In the genomic region with DNA sequence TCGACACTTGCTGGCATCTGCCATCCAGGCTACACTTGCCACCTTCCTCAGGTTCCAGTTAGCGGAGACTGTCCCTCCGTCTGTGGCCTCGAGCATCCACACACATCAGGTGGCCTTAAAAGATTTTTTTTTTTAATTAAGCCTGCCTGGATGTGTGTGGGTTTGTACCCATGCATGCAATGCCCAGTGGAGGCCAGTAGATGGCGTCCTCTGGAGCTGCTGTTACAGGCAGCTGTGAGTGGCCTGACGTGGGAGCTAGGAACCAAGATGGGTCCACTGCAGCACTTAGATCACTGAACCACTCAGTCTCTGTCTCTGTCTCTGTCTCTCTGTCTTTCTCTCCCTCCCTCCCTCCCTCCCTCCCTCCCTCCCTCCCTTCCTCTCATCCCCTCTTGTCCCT, we compare ENCODE assay signal across 12 mouse cellular contexts. TPM values are rescaled to one million over a fixed set of nuclear protein-coding genes. Genes with fewer than 3 reads are reported as not detected.
A peak's percentile ranks its signal among the peaks of the same experiment; 100 is the strongest.
DNase-seq lines count a peak whose midpoint lies in the region; ATAC-seq and TF ChIP-seq lines count a peak whose summit lies in the region.
"Had no signal": no experiment of that assay in that cellular context is flagged by ENCODE, and none has a peak within 500 bp of the region (broad histone marks: within the 10 kb centered on the region; RNA-seq: fewer than 3 reads in every experiment).

No protein-coding gene starts in this region.

- no peak for ATAC-seq in hindbrain, postnatal 0 days
- ATAC-seq: Patski had no signal

- no peak for DNase-seq in hindbrain, postnatal 0 days (ENCODE audit: low spot score)
- DNase-seq in hindbrain, embryonic 10.5 days (ENCODE audit: low spot score) = no peak
- no peak for DNase-seq in thymus, adult 2 months
- no peak for DNase-seq in thymus, adult 18-20 months
- DNase-seq in thymus, postnatal 4 days = peak; percentile 59
- DNase-seq in cerebellum, adult 18-20 months = no peak
- no peak for DNase-seq in embryonic facial prominence, embryonic 10.5 days (ENCODE audit: low spot score)

- no peaks in the 10 kb centered on the region for H3K36me3 ChIP-seq in hindbrain, postnatal 0 days (ENCODE audit: insufficient read depth, low read length)
- peaks cover 10% of the 10 kb centered on the region for H3K36me3 ChIP-seq in hindbrain, embryonic 10.5 days
- peaks cover 28% of the 10 kb centered on the region for H3K36me3 ChIP-seq in thymus, adult 2 months (ENCODE audit: control insufficient read depth, insufficient read depth, low read length)
- peaks cover 45% of the 10 kb centered on the region for H3K36me3 ChIP-seq in embryonic facial prominence, embryonic 10.5 days (replicated peaks)
- H3K36me3 ChIP-seq: hindbrain, embryonic 15.5 days had no signal

- H3K4me1 ChIP-seq in hindbrain, postnatal 0 days (ENCODE audit: insufficient read depth, low read length) = no peaks in the 10 kb centered on the region
- H3K4me1 ChIP-seq in hindbrain, embryonic 10.5 days (replicated peaks) = 0 out of 2 replicates have a peak, but pooled peaks cover 2% of the 10 kb centered on the region
- H3K4me1 ChIP-seq in thymus, adult 2 months (replicated peaks; ENCODE audit: control insufficient read depth, insufficient read depth, low read length) = no peaks in the 10 kb centered on the region
- H3K4me1 ChIP-seq in embryonic fibroblast, embryonic 13.5 days (ENCODE audit: control insufficient read depth, insufficient read depth, low read length) = no peaks in the 10 kb centered on the region
- H3K4me1 ChIP-seq in embryonic facial prominence, embryonic 10.5 days = peaks cover 4% of the 10 kb centered on the region; the same call in 1 of the 2 replicates
- H3K4me1 ChIP-seq: embryonic facial prominence, embryonic 15.5 days; hindbrain, embryonic 15.5 days had no signal

- H3K9ac ChIP-seq in hindbrain, postnatal 0 days (replicated peaks; ENCODE audit: low read length) = no peak overlapping the region
- H3K9ac ChIP-seq: embryonic facial prominence, embryonic 15.5 days; hindbrain, embryonic 15.5 days had no signal

- 72% methylated on average over 6 of the region's 6 CpGs for WGBS in hindbrain, postnatal 0 days
- WGBS in hindbrain, embryonic 10.5 days = 74% methylated on average over 6 of the region's 6 CpGs
- 83% methylated on average over 6 of the region's 6 CpGs for WGBS in thymus, adult 2 months
- WGBS in embryonic facial prominence, embryonic 10.5 days = 74% methylated on average over 6 of the region's 6 CpGs

- no peaks in the 10 kb centered on the region for H3K9me3 ChIP-seq in hindbrain, postnatal 0 days (ENCODE audit: low read length)
- H3K9me3 ChIP-seq in hindbrain, embryonic 10.5 days = no peaks in the 10 kb centered on the region
- H3K9me3 ChIP-seq in embryonic facial prominence, embryonic 10.5 days = no peaks in the 10 kb centered on the region
- H3K9me3 ChIP-seq: embryonic facial prominence, embryonic 15.5 days; hindbrain, embryonic 15.5 days had no signal

- no peak overlapping the region for H3K4me3 ChIP-seq in hindbrain, postnatal 0 days (ENCODE audit: low read length)
- no peak overlapping the region for H3K4me3 ChIP-seq in hindbrain, embryonic 10.5 days
- no peak overlapping the region for H3K4me3 ChIP-seq in thymus, adult 2 months (ENCODE audit: control insufficient read depth, insufficient read depth, low read length)
- no peak overlapping the region for H3K4me3 ChIP-seq in embryonic fibroblast, embryonic 13.5 days (ENCODE audit: insufficient read depth, low read length)
- no peak overlapping the region for H3K4me3 ChIP-seq in embryonic facial prominence, embryonic 10.5 days
- H3K4me3 ChIP-seq: embryonic facial prominence, embryonic 15.5 days; hindbrain, embryonic 15.5 days had no signal

- TF ChIP-seq CTCF in hindbrain, postnatal 0 days (IDR thresholded peaks at IDR 0.05; ENCODE audit: low read depth) = peak; percentile 44; the same call in 1 of the 2 replicates
- peak; percentile 52; the same call in 1 of the 2 replicates for TF ChIP-seq CTCF in thymus, adult 2 months (IDR thresholded peaks at IDR 0.05; ENCODE audit: borderline replicate concordance, control insufficient read depth, extremely low read depth, insufficient read depth, low read length, poor library complexity)
- TF ChIP-seq CTCF in embryonic fibroblast, embryonic 13.5 days (IDR thresholded peaks at IDR 0.05; ENCODE audit: borderline replicate concordance, insufficient read depth, low read length) = 0 out of 2 replicates have a peak, but pooled peaks have one; percentile 32

- no peak for TF ChIP-seq POLR2A in thymus, adult 2 months (IDR thresholded peaks at IDR 0.05; ENCODE audit: control insufficient read depth, extremely low read depth, insufficient read depth, low read length, poor library complexity)
- TF ChIP-seq POLR2A in embryonic fibroblast, embryonic 13.5 days (IDR thresholded peaks at IDR 0.05; ENCODE audit: low read depth, low read length) = no peak

- H3K4me2 ChIP-seq in hindbrain, postnatal 0 days (ENCODE audit: low read depth, low read length) = no peak overlapping the region
- H3K4me2 ChIP-seq: embryonic facial prominence, embryonic 15.5 days; hindbrain, embryonic 15.5 days; midbrain, embryonic 11.5 days had no signal

- no peaks in the 10 kb centered on the region for H3K27me3 ChIP-seq in hindbrain, postnatal 0 days (ENCODE audit: insufficient read depth, low read length)
- H3K27me3 ChIP-seq in hindbrain, embryonic 10.5 days (ENCODE audit: insufficient read depth, poor library complexity, severe bottlenecking) = no peaks in the 10 kb centered on the region
- no peaks in the 10 kb centered on the region for H3K27me3 ChIP-seq in thymus, adult 2 months (ENCODE audit: control insufficient read depth, insufficient read depth, low read length)
- no peaks in the 10 kb centered on the region for H3K27me3 ChIP-seq in embryonic facial prominence, embryonic 10.5 days (replicated peaks; ENCODE audit: low read depth, poor library complexity, severe bottlenecking)
- H3K27me3 ChIP-seq: embryonic facial prominence, embryonic 15.5 days; hindbrain, embryonic 15.5 days; Patski had no signal

- no peak overlapping the region for H3K27ac ChIP-seq in hindbrain, postnatal 0 days
- no peak overlapping the region for H3K27ac ChIP-seq in hindbrain, embryonic 10.5 days
- H3K27ac ChIP-seq in thymus, adult 2 months (ENCODE audit: control insufficient read depth, insufficient read depth, low read length) = no peak overlapping the region
- no peak overlapping the region for H3K27ac ChIP-seq in embryonic fibroblast, embryonic 13.5 days (ENCODE audit: insufficient read depth, low read length)
- no peak overlapping the region for H3K27ac ChIP-seq in embryonic facial prominence, embryonic 10.5 days (replicated peaks)
- H3K27ac ChIP-seq: embryonic facial prominence, embryonic 15.5 days; hindbrain, embryonic 15.5 days had no signal

RNA-seq across cellular contexts. Expression of a gene that starts 43.8 kb away (rescaled TPM):
- total RNA-seq in hindbrain, postnatal 0 days (2014; rRNA removed) = 25.0 and 27.6 TPM in 2 replicates
- 46.3 and 50.9 TPM in 2 replicates for polyA plus RNA-seq in hindbrain, postnatal 0 days (2015; fragmentation: Nextera tagmentation; extraction: Ambion mirVana)
- polyA plus RNA-seq in hindbrain, embryonic 10.5 days (2016; fragmentation: Nextera tagmentation; extraction: Ambion mirVana) = 73.1 and 81.1 TPM in 2 replicates
- 92.4 and 101 TPM in 2 replicates for polyA plus RNA-seq in thymus, adult 2 months (2012; rRNA removed)
- polyA plus RNA-seq in embryonic fibroblast, embryonic 13.5 days (2011; ENCODE audit: insufficient read length, low read depth, missing spikeins) = 53.8 and 69.1 TPM in 2 replicates
- polyA plus RNA-seq in embryonic facial prominence, embryonic 10.5 days (2016; fragmentation: Nextera tagmentation; extraction: Ambion mirVana) = 97.1 and 101 TPM in 2 replicates
